Mouse (Mus musculus) neural tube, embryonic 14.5 days (tissue): ENCODE measurements around the gene Vwf. TPM values are rescaled to one million over a fixed set of nuclear protein-coding genes. Genes with fewer than 3 reads are reported as not detected.

Experiments used
- ATAC-seq: fragments of 200-750 bp; cut with Nextera tagmentation; 2 replicates; pipeline ENCODE4 v1.8.0; 2017; ENCODE audit warnings: low read depth, mild to moderate bottlenecking, moderate TSS enrichment, moderate library complexity
- H3K27ac ChIP-seq: fragments of 300-500 bp; sonication (generic); 2 replicates; pipeline ENCODE4 v1.5.1; 2014; ENCODE audit warnings: low read depth, mild to moderate bottlenecking, control low read depth, low read length, moderate library complexity, mixed read lengths
- H3K27me3 ChIP-seq: fragments of 300-500 bp; sonication (generic); 2 replicates; pipeline ENCODE4 v1.6.1; 2014; ENCODE audit warnings: low read length; ENCODE audit not compliant: control insufficient read depth, insufficient read depth
- H3K36me3 ChIP-seq: fragments of 300-500 bp; sonication (generic); 2 replicates; pipeline ENCODE4 v1.6.1; 2014; ENCODE audit warnings: low read length, mixed read lengths; ENCODE audit not compliant: control insufficient read depth, insufficient read depth
- H3K4me1 ChIP-seq: fragments of 300-500 bp; sonication (generic); 2 replicates; pipeline ENCODE4 v1.6.1; 2014; ENCODE audit warnings: low read length; ENCODE audit not compliant: control insufficient read depth, insufficient read depth
- H3K4me2 ChIP-seq: fragments of 300-500 bp; sonication (generic); 2 replicates; pipeline ENCODE4 v1.6.1; 2014; ENCODE audit warnings: mild to moderate bottlenecking, low read depth, low read length, control low read depth
- H3K4me3 ChIP-seq: fragments of 300-500 bp; sonication (generic); 2 replicates; pipeline ENCODE4 v1.5.1; 2014; ENCODE audit warnings: low read depth, low read length, control low read depth, mixed read lengths
- H3K9ac ChIP-seq: fragments of 300-500 bp; sonication (generic); replicated peaks from 2 replicates; pipeline ENCODE4 v1.6.1; 2014; ENCODE audit warnings: low read depth, mild to moderate bottlenecking, control low read depth, low read length, mixed read lengths
- H3K9me3 ChIP-seq: fragments of 300-500 bp; sonication (generic); 2 replicates; pipeline ENCODE4 v1.6.1; 2016; ENCODE audit warnings: low read length; ENCODE audit not compliant: control insufficient read depth
- WGBS: fragments of 180-500 bp; shearing (Covaris S2); extraction: QIAGEN DNeasy Blood & Tissue Kit; methylation state at CpG from one replicate; pipeline ENCODE4 v1.1.7; 2014; 5-methylcytosine and 5-hydroxymethylcytosine counted together
- polyA plus RNA-seq: library from polyadenylated mRNA; unstranded; fragments of >200 nt; fragmentation: Nextera tagmentation; extraction: Ambion mirVana; gene quantifications from 2 replicates; pipeline ENCODE4 v1.2.1, GENCODE M21; 2014

Vwf gene
- polyA plus RNA-seq, 1 experiment from 2014 or later = 6.5 TPM

DNA sequence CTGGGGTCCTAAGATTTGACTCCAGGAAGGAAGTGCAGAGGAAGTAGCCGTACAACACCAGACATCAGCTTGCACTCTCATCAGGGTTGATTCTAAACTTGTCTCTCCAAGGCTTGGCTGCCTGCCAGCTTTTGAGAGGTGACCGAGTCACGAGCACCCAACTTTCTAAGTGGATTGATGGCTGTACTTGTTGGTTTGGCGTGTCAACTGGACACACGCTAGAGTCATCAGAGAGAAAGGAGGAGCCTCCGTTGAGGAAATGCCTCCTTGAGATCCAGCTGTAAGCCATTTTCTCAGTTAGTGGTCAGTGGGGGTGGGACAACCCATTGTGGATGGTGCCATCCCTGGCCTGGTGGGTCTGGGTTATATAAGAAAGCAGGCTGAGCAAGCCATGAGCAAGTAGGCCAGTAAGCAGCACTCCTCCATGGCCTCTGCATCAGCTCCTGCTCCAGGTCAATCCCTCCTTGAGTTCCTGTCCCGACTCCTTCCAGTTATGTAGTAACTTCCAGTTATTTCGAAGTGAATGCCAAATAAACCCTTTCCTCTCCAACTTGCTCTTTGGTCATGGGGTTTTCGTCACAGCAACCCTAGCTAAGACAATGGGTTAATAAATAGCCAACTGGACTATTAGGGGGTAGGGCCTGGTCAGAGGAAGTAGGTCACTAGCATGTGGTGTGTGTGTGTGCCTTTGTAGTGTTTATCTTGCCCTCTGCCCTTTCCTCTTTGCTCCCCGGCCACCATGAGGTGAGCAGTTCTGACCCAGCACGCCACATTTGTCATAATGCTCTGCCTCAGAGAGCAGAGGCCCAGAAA lies 30.9 kb upstream of the Vwf start:
- Histone ChIP-seq H3K27ac (no peak overlapping the region), H3K27me3 (no peaks in the 10 kb centered on the region), H3K36me3 (no peaks in the 10 kb centered on the region), H3K9me3 (no peaks in the 10 kb centered on the region), H3K4me1 (no peaks in the 10 kb centered on the region; the same call in 1 of the 2 replicates), H3K4me2 (no peak overlapping the region), H3K4me3 (no peak overlapping the region), H3K9ac (no peak overlapping the region)
- ATAC-seq = no peak
- 69% methylated on average over 11 of the region's 11 CpGs for WGBS

DNA sequence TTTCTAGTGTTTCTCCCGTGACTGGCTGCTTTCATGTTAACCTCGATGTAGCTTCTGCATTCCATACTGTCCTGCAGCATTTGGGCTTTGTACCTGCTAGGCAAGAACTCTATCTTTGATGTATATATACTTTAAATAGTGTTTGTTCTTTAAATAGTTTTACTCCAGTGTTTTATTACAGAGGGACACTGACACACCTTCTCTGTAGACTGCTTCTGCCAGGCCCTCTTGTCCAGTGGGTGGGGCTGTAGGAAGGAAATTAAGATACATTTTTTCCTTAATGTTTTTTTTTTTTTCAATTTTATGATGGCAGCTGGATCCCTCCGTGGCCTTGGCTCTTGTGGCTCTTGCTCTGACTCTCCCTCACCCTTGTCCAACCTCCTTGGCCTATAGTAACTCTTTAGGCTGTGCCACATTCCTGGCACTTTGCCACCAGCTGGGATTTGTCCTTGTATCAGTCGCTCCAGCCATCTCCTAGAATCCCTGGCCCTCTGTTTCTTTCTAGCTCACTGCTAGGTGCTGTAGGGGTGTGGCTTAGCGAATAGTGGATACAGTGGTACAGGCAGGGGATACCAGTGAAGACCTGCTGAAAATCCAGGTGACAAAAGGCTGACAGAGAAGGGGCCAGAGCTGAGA lies 24.9 kb upstream of the Vwf start:
- H3K27me3 ChIP-seq = no peaks in the 10 kb centered on the region
- WGBS = 55% methylated on average over 5 of the region's 5 CpGs
- no peak for ATAC-seq
- no peak overlapping the region for H3K4me3 ChIP-seq
- H3K4me2 ChIP-seq = no peak overlapping the region
- no peaks in the 10 kb centered on the region for H3K36me3 ChIP-seq
- H3K27ac ChIP-seq = no peak overlapping the region
- H3K4me1 ChIP-seq = no peaks in the 10 kb centered on the region
- no peak overlapping the region for H3K9ac ChIP-seq
- H3K9me3 ChIP-seq = no peaks in the 10 kb centered on the region

DNA sequence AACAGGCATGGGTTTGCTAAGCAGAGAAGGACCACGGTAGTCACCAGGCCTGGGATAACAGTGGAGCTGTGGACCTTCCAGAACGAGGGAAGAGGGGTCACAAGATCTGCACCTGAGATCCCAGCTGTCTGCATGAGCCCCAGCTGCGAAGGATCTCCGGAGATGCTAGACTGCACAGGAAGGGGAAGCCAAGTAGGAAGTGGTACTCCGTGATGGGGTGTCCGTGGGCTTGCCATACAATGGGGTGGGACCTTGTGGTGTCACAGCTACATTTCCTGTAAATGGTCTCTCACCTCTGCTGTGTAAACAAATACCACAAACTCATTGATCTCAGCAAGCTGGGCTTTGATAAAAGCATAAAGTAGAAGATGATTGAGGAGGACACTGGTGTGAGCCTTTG lies 22.5 kb upstream of the Vwf start:
- Histone ChIP-seq H3K4me2 (no peak overlapping the region), H3K4me1 (no peaks in the 10 kb centered on the region), H3K27ac (no peak overlapping the region), H3K27me3 (no peaks in the 10 kb centered on the region), H3K36me3 (no peaks in the 10 kb centered on the region), H3K4me3 (no peak overlapping the region), H3K9me3 (no peaks in the 10 kb centered on the region), H3K9ac (no peak overlapping the region)
- WGBS = 97% methylated on average over 6 of the region's 6 CpGs
- no peak for ATAC-seq

DNA sequence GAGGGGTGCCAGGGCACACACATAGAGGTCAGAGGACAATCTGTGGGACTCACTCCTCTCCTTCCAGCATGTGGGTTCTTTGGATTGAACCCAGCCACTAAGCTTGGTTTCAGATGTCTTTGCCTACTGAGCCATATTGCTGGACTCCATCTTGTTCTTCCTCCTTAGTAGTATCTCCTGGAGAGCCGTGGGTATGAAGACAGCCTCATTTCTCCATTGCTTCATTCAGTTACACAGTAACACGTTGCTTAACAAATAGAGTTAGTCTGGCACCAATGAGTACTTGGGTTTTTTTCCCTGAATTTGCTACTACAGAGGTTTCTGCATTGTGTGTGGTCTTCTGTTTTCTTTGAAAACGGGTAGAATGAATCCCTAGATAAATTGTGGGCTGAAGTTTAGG lies 20.5 kb upstream of the Vwf start:
- no peak for ATAC-seq
- Histone ChIP-seq H3K4me1 (no peaks in the 10 kb centered on the region), H3K27me3 (no peaks in the 10 kb centered on the region), H3K9ac (no peak overlapping the region), H3K4me2 (no peak overlapping the region), H3K4me3 (no peak overlapping the region), H3K9me3 (no peaks in the 10 kb centered on the region), H3K36me3 (no peaks in the 10 kb centered on the region), H3K27ac (no peak overlapping the region)
- WGBS = 64% methylated on average over 3 of the region's 3 CpGs

DNA sequence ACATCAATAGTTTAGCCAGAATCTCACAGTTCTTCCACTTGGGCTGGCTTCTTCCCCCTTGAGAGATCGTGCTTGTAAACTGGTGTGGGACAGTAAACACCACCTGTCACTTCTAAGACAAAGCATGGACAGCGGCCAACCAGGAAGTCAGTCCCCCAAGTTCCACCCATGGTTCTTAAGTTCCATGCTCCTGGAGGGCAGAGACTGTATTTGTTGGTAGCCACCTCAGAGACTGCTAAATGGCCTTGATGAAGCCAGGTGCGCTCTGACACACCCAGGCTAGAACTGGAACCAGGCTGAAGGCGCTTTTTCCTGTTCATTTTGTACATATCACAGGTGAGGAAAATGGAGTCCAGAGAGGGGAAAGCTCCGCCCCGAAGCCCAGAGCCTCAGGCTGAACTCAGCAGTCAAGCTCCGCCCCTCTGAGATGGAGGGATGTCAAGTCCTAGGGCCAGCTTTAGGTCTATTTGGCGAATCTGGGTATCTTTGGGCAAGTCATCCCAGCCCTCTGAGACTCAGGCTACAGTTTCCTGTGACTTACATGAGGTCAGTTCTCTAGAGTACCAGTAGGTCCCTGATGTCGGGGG lies 17.9 kb upstream of the Vwf start:
- Histone ChIP-seq H3K4me3 (no peak overlapping the region), H3K9ac (no peak overlapping the region), H3K27ac (no peak overlapping the region), H3K4me1 (no peaks in the 10 kb centered on the region), H3K36me3 (no peaks in the 10 kb centered on the region), H3K9me3 (no peaks in the 10 kb centered on the region), H3K27me3 (no peaks in the 10 kb centered on the region), H3K4me2 (no peak overlapping the region)
- no peak for ATAC-seq
- 94% methylated on average over 8 of the region's 9 CpGs for WGBS

DNA sequence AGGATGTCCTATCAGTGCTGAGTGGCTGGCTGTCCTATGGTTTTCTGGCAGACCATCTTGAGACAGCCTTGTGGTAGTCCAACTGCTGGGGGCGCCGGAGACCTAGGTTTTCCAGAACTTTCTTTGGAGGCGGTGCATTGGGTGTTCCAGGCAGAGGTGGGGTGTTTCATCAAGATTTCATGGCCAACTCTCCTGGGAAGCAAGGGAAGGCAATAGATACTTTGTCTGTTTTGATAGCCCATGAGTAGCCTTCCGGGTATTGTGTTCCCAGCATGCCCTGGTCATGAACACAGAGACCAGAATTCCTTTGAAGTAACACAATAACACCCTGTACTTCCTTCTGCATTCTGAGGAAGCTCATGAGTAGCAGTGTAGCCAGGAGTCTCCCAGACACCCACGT lies 17.1 kb upstream of the Vwf start:
- no peak overlapping the region for H3K9ac ChIP-seq
- no peaks in the 10 kb centered on the region for H3K4me1 ChIP-seq
- H3K27ac ChIP-seq = no peak overlapping the region
- H3K4me2 ChIP-seq = no peak overlapping the region
- no peaks in the 10 kb centered on the region for H3K9me3 ChIP-seq
- no peaks in the 10 kb centered on the region for H3K27me3 ChIP-seq
- 93% methylated on average over 5 of the region's 5 CpGs for WGBS
- H3K36me3 ChIP-seq = no peaks in the 10 kb centered on the region
- ATAC-seq = no peak
- H3K4me3 ChIP-seq = no peak overlapping the region

DNA sequence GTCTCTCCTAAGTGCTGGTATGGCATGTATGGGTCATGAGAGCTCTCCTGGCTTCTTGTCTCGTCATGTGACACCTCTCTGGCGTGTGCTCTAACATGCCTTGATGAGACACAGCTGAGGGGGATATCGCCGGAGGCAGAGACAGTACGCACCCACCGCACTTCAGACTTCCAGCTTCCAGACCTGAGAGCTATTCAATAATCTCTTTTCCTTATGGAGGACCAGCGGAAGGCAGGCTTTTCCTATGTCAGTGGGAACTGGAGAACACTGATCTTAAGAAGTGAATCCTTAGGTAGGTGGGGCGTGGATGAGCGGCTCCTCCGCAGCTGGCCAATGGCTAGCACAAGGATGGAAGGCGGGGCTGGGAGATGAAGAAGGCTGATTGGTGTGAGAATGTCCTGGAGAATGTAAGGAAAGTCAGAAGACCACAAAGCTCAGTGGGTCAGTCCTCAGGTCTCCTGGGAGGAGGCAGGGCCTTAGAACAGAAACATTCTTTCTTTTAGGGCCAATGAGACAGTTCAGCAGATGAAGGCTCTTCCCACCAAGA lies 13.4 kb upstream of the Vwf start:
- H3K27ac ChIP-seq = no peak overlapping the region

DNA sequence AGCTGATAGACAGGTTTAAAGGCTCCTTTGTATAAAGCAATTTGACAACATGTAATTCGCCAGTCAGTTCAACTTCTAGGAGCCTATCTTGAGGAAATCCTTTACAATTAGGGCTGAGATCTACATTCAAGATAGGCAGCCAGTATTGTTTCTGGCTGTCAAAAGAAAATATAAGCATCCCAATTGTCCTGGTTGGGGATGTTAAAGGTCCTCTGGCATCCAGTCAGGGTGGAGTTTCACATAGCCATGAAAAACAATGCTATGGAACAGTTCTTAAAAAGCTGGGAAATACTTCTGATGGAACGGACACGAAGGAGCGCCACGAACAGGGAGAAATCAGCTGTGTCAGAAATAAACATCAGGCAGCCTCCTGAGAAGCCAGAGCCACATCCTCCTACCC lies 11.6 kb upstream of the Vwf start:
- no peak for ATAC-seq
- WGBS = 85% methylated on average over 5 of the region's 5 CpGs
- H3K9me3 ChIP-seq = no peaks in the 10 kb centered on the region

More for the DNA sequence above, 13.4 kb upstream of the Vwf start:
- no peaks in the 10 kb centered on the region for H3K27me3 ChIP-seq
- H3K36me3 ChIP-seq = no peaks in the 10 kb centered on the region
- no peak overlapping the region for H3K4me2 ChIP-seq
- WGBS = 86% methylated on average over 11 of the region's 11 CpGs
- H3K9ac ChIP-seq = no peak overlapping the region
- ATAC-seq = no peak
- no peak overlapping the region for H3K4me3 ChIP-seq
- H3K9me3 ChIP-seq = no peaks in the 10 kb centered on the region
- no peaks in the 10 kb centered on the region for H3K4me1 ChIP-seq

DNA sequence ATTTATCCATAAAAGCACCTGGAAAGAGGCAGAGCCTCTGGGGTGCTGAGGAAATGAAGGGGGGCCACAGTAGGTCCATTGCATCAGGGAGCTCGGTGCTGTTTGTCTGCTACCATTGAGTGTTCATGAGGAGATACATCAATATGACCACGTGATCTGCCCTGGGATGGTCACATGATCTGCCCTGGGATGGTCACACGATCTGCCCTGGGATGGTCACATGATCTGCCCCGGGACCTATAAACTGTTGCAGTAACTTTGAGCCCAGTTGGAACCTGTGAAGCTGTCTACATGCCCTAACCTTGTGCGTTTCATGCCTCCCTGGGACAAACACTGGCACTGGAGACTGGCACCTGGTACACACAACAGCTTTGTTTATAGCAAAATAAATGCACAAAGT lies 8.1 kb upstream of the Vwf start:
- Histone ChIP-seq H3K4me3 (no peak overlapping the region), H3K4me2 (no peak overlapping the region), H3K36me3 (no peaks in the 10 kb centered on the region), H3K27me3 (no peaks in the 10 kb centered on the region), H3K9ac (no peak overlapping the region), H3K9me3 (no peaks in the 10 kb centered on the region), H3K27ac (no peak overlapping the region), H3K4me1 (no peaks in the 10 kb centered on the region)
- WGBS = 84% methylated on average over 5 of the region's 5 CpGs
- ATAC-seq = no peak

More for the DNA sequence above, 11.6 kb upstream of the Vwf start:
- no peaks in the 10 kb centered on the region for H3K27me3 ChIP-seq
- no peaks in the 10 kb centered on the region for H3K4me1 ChIP-seq
- H3K4me3 ChIP-seq = no peak overlapping the region
- H3K4me2 ChIP-seq = no peak overlapping the region
- no peak overlapping the region for H3K9ac ChIP-seq
- H3K27ac ChIP-seq = no peak overlapping the region
- H3K36me3 ChIP-seq = no peaks in the 10 kb centered on the region
